Mouse (Mus musculus) bone marrow macrophage, adult 2 months (primary cell): Measurements from ENCODE around the gene Sult4a1.

Experiments
- CTCF ChIP-seq: IDR thresholded peaks from 2 replicates; pipeline ENCODE4 v1.5.1; 2012; ENCODE audit warnings: low read depth, mild to moderate bottlenecking, low read length, moderate library complexity
- POLR2A ChIP-seq: IDR thresholded peaks from 2 replicates; pipeline ENCODE4 v1.6.1; 2012; ENCODE audit warnings: mild to moderate bottlenecking, low read depth, low read length, borderline replicate concordance

DNA sequence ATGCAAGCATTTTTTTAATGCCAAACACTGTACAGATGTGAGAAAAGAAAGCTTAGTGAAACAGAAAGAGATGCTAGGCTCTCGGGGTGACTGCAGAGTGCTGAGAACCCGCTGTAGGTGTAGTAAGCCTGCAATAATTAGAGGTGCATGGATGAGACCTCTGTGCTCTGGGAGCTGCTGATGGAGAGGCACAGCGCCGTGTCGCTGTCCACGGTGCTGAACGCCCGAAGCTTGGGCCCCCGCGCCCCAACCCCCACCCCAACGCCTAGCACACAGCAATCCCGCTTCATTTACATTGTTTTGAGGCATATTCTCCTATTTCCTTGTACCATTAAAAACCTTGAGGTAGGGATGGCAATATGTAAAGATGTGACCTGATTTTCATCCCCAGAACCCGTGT, 3.3 kb upstream of the Sult4a1 start:
- TF ChIP-seq CTCF (no peak), POLR2A (no peak)
